Mouse (Mus musculus) intestine, embryonic 14.5 days (tissue): ENCODE results near the gene Olfr97. TPM values are rescaled to one million over a fixed set of nuclear protein-coding genes. Genes with fewer than 3 reads are reported as not detected.

Experiments used
- ATAC-seq: fragments of 200-750 bp; cut with Nextera tagmentation; replicated peaks from 2 replicates; pipeline ENCODE4 v1.8.0; 2017; ENCODE audit warnings: low read depth, moderate number of reproducible peaks, moderate TSS enrichment, moderate library complexity; ENCODE audit not compliant: low FRiP score, low TSS enrichment
- DNase-seq: peaks from one replicate; pipeline ENCODE4 v3.0.0-alpha.2; 2018; ENCODE audit warnings: low spot score
- H3K27ac ChIP-seq: fragments of 300-500 bp; sonication (generic); 2 replicates; pipeline ENCODE4 v1.5.1; 2014; ENCODE audit warnings: low read depth, mild to moderate bottlenecking, control low read depth
- H3K27me3 ChIP-seq: fragments of 300-500 bp; sonication (generic); replicated peaks from 2 replicates; pipeline ENCODE4 v1.6.1; 2014; ENCODE audit warnings: low read length, control low read depth; ENCODE audit not compliant: control insufficient read depth, insufficient read depth
- H3K36me3 ChIP-seq: fragments of 300-500 bp; sonication (generic); 2 replicates; pipeline ENCODE4 v1.6.1; 2014; ENCODE audit warnings: low read length, control low read depth; ENCODE audit not compliant: control insufficient read depth, insufficient read depth
- H3K4me1 ChIP-seq: fragments of 300-500 bp; sonication (generic); replicated peaks from 2 replicates; pipeline ENCODE4 v1.6.1; 2014; ENCODE audit warnings: low read length, control low read depth, mixed read lengths; ENCODE audit not compliant: control insufficient read depth, insufficient read depth
- H3K4me2 ChIP-seq: fragments of 300-500 bp; sonication (generic); 2 replicates; pipeline ENCODE4 v1.6.1; 2014; ENCODE audit warnings: low read length
- H3K4me3 ChIP-seq: fragments of 300-500 bp; sonication (generic); 2 replicates; pipeline ENCODE4 v1.5.1; 2014; ENCODE audit warnings: low read depth, low read length, control low read depth, mixed read lengths
- H3K9ac ChIP-seq: fragments of 300-500 bp; sonication (generic); 2 replicates; pipeline ENCODE4 v1.6.1; 2014; ENCODE audit warnings: mild to moderate bottlenecking, low read length
- H3K9me3 ChIP-seq: fragments of 300-500 bp; sonication (generic); 2 replicates; pipeline ENCODE4 v1.6.1; 2016; ENCODE audit warnings: low read length, control low read depth; ENCODE audit not compliant: control insufficient read depth
- WGBS: fragments of 180-500 bp; shearing (Covaris S2); extraction: QIAGEN DNeasy Blood & Tissue Kit; methylation state at CpG from one replicate; pipeline ENCODE4 v1.1.7; 2014; 5-methylcytosine and 5-hydroxymethylcytosine counted together
- polyA plus RNA-seq: library from polyadenylated mRNA; unstranded; fragments of >200 nt; fragmentation: Nextera tagmentation; extraction: Ambion mirVana; gene quantifications from 2 replicates; pipeline ENCODE4 v1.2.1, GENCODE M21; 2014

Olfr97 gene
- polyA plus RNA-seq, 1 experiment from 2014 or later = not detected

- Histone ChIP-seq H3K4me3 (no peak overlapping the region), H3K27ac (no peak overlapping the region), H3K9ac (no peak overlapping the region), H3K36me3 (no peaks in the 10 kb centered on the region), H3K4me2 (no peak overlapping the region), H3K9me3 (no peaks in the 10 kb centered on the region), H3K27me3 (no peaks in the 10 kb centered on the region), H3K4me1 (no peaks in the 10 kb centered on the region)
- no peak for DNase-seq
- ATAC-seq = no peak
- WGBS = 38% methylated on average over 6 of the region's 6 CpGs
Measured at GRCm38 (mm10) chr17:37185474-37185873, 51.7 kb downstream of the Olfr97 start.

Other genes with a start within 250 kb of the Olfr97 start
- gene H2-M5, start 247.8 kb downstream of the Olfr97 start, polyA plus RNA-seq = 0.16 and 0.51 TPM in 2 replicates
- gene Zfp57, start 236.2 kb downstream of the Olfr97 start, polyA plus RNA-seq = 78.3 and 85.0 TPM in 2 replicates
- gene Mog, start 213.9 kb downstream of the Olfr97 start, polyA plus RNA-seq = 0.14 and 0.24 TPM in 2 replicates
- gene Gabbr1, start 191.4 kb downstream of the Olfr97 start, polyA plus RNA-seq = 12.6 and 13.7 TPM in 2 replicates
- 0.07 TPM in 1 of 2 replicates, not detected in the other for gene Olfr90, start 148.8 kb downstream of the Olfr97 start, polyA plus RNA-seq
- gene Olfr91, start 139.1 kb downstream of the Olfr97 start, polyA plus RNA-seq = not detected in 2 replicates
- not detected in 2 replicates for gene Olfr92, start 117.2 kb downstream of the Olfr97 start, polyA plus RNA-seq
- gene Olfr93, start 75.8 kb downstream of the Olfr97 start, polyA plus RNA-seq = not detected in 2 replicates
- not detected in 2 replicates for gene Ubd, start 43.4 kb downstream of the Olfr97 start, polyA plus RNA-seq
- gene Olfr94, start 36.3 kb downstream of the Olfr97 start, polyA plus RNA-seq = not detected in 2 replicates
- not detected in 2 replicates for gene Olfr95, start 24.2 kb downstream of the Olfr97 start, polyA plus RNA-seq
- gene Olfr96, start 17.2 kb downstream of the Olfr97 start, polyA plus RNA-seq = not detected in 2 replicates
- gene Olfr98, start 26.4 kb upstream of the Olfr97 start, polyA plus RNA-seq = not detected in 2 replicates
- gene H2-M3, start 32.9 kb upstream of the Olfr97 start, polyA plus RNA-seq = 4.6 and 5.4 TPM in 2 replicates
- not detected in 2 replicates for gene Olfr99, start 46.1 kb upstream of the Olfr97 start, polyA plus RNA-seq
- gene Olfr101, start 67.0 kb upstream of the Olfr97 start, polyA plus RNA-seq = not detected in 2 replicates
- not detected in 2 replicates for gene Olfr102, start 79.7 kb upstream of the Olfr97 start, polyA plus RNA-seq
- not detected in 2 replicates for gene Olfr103, start 102.4 kb upstream of the Olfr97 start, polyA plus RNA-seq
- gene Olfr104-ps, start 122.3 kb upstream of the Olfr97 start, polyA plus RNA-seq = not detected in 2 replicates
- not detected in 2 replicates for gene Olfr105-ps, start 141.7 kb upstream of the Olfr97 start, polyA plus RNA-seq
- gene Olfr106-ps, start 153.1 kb upstream of the Olfr97 start, polyA plus RNA-seq = not detected in 2 replicates
- gene Olfr107, start 161.9 kb upstream of the Olfr97 start, polyA plus RNA-seq = not detected in 2 replicates
- not detected in 2 replicates for gene Olfr108, start 208.2 kb upstream of the Olfr97 start, polyA plus RNA-seq
- gene Olfr109, start 221.6 kb upstream of the Olfr97 start, polyA plus RNA-seq = not detected in 2 replicates
- gene H2-M2, start 246.2 kb upstream of the Olfr97 start, polyA plus RNA-seq = not detected in 2 replicates